Mouse (Mus musculus) hematopoietic stem cell, adult 5-6 weeks (primary cell): ENCODE data around the gene Polr1e. TPM values are rescaled to one million over a fixed set of nuclear protein-coding genes. Genes with fewer than 3 reads are reported as not detected.
"Not testable (repeated sequence)": the region's sequence is repeated elsewhere in the genome, so short reads cannot be mapped to it uniquely, and the experiment has no call there.

Source experiments
- ATAC-seq, 2 experiments: fragments of 125-278 bp in 1 of 2; replicated peaks in 1 of 2; 2 replicates each; pipeline ENCODE4 v1.8.0; 2016 to 2017; ENCODE audit warnings: inconsistent platforms in 2 of 2, mild to moderate bottlenecking in 2 of 2, moderate number of reproducible peaks in 2 of 2, low read depth in 1 of 2, moderate TSS enrichment in 1 of 2; ENCODE audit not compliant: low FRiP score in 2 of 2, poor library complexity in 2 of 2, severe bottlenecking in 2 of 2, insufficient read depth in 1 of 2, low TSS enrichment in 1 of 2
- total RNA-seq: library from RNA; stranded (forward); fragments of 172-1452, 232-1000 nt; gene quantifications from 2 replicates; pipeline ENCODE4 v1.2.3, GENCODE M21; 2017

Polr1e gene
- total RNA-seq, 1 experiment from 2014 or later = 52.5 TPM

- no peak for ATAC-seq
These were observed 19.4 kb downstream of the Polr1e start for GRCm38 (mm10) chr4:45037455-45038410.

GRCm38 (mm10) chr4:45038879-45039278 lies 20.5 kb downstream of the Polr1e start:
- not testable (repeated sequence) for ATAC-seq

- ATAC-seq = not testable (repeated sequence)
These were observed 21.2 kb downstream of the Polr1e start for GRCm38 (mm10) chr4:45039546-45039945.

- ATAC-seq = no peak
These were observed 22.4 kb downstream of the Polr1e start for GRCm38 (mm10) chr4:45040795-45041194.

GRCm38 (mm10) chr4:45046679-45047078 lies 28.3 kb downstream of the Polr1e start:
- no peak for ATAC-seq

GRCm38 (mm10) chr4:45047286-45047887 lies 29.0 kb downstream of the Polr1e start:
- no peak for ATAC-seq

GRCm38 (mm10) chr4:45047956-45048355 lies 29.6 kb downstream of the Polr1e start:
- no peak for ATAC-seq

GRCm38 (mm10) chr4:45054862-45055261 lies 36.5 kb downstream of the Polr1e start:
- ATAC-seq = peak; percentile 80 to 81; a peak in 3 of 4 replicates

- ATAC-seq = no peak
These were observed 37.1 kb downstream of the Polr1e start for GRCm38 (mm10) chr4:45055451-45055850.

- peak; percentile 66 to 88; a peak in 3 of 4 replicates for ATAC-seq
These were observed 45.5 kb downstream of the Polr1e start for GRCm38 (mm10) chr4:45063836-45064235.

GRCm38 (mm10) chr4:45064577-45064976 lies 46.2 kb downstream of the Polr1e start:
- ATAC-seq = no peak

GRCm38 (mm10) chr4:45066036-45066730 lies 47.8 kb downstream of the Polr1e start:
- no peak for ATAC-seq

GRCm38 (mm10) chr4:45067742-45068141 lies 49.4 kb downstream of the Polr1e start:
- peak; percentile 37 to 60; a peak in 3 of 4 replicates for ATAC-seq

GRCm38 (mm10) chr4:45072261-45072973 lies 54.0 kb downstream of the Polr1e start:
- ATAC-seq = no peak

GRCm38 (mm10) chr4:45073544-45073943 lies 55.2 kb downstream of the Polr1e start:
- ATAC-seq = no peak

- not testable (repeated sequence) for ATAC-seq
These were observed 62.7 kb downstream of the Polr1e start for GRCm38 (mm10) chr4:45081041-45081440.

- ATAC-seq = no peak
These were observed 64.6 kb downstream of the Polr1e start for GRCm38 (mm10) chr4:45082951-45083350.
